Comparison of ENCODE assay signal across 8 mouse cellular contexts in genomic region chr2:71528714-71529510, GRCm38 (mm10). TPM values are rescaled to one million over a fixed set of nuclear protein-coding genes. Genes with fewer than 3 reads are reported as not detected.
DNase-seq lines count a peak whose midpoint lies in the region; ATAC-seq lines count a peak whose summit lies in the region.

No protein-coding gene starts in this region.

- 0 out of 2 replicates have a peak overlapping the region, but pooled peaks have one; percentile 17 for H3K9ac ChIP-seq in limb, embryonic 15.5 days
- no peak overlapping the region for H3K9ac ChIP-seq in stomach, embryonic 15.5 days

- no peak overlapping the region for H3K27ac ChIP-seq in limb, embryonic 15.5 days
- peak overlapping the region; percentile 16; the same call in 1 of the 2 replicates for H3K27ac ChIP-seq in stomach, embryonic 15.5 days

- H3K4me1 ChIP-seq in erythroblast, embryonic 14.5 days (ENCODE audit: control insufficient read depth): peaks cover 23% of the 10 kb centered on the region
- H3K4me1 ChIP-seq in limb, embryonic 15.5 days: peaks cover 34% of the 10 kb centered on the region
- H3K4me1 ChIP-seq in stomach, embryonic 15.5 days: peaks cover 16% of the 10 kb centered on the region

- peak overlapping the region; percentile 93 for H3K4me2 ChIP-seq in limb, embryonic 15.5 days
- H3K4me2 ChIP-seq in stomach, embryonic 15.5 days: peak overlapping the region; percentile 91

- H3K27me3 ChIP-seq in erythroblast, embryonic 14.5 days (ENCODE audit: control insufficient read depth): peaks cover 99% of the 10 kb centered on the region
- H3K27me3 ChIP-seq in limb, embryonic 15.5 days: peaks cover 93% of the 10 kb centered on the region
- peaks cover 95% of the 10 kb centered on the region for H3K27me3 ChIP-seq in stomach, embryonic 15.5 days (replicated peaks)

- peak; percentile 27 for DNase-seq in thymus, postnatal 0 days (ENCODE audit: low spot score)
- no peak for DNase-seq in thymus, adult 18-20 months
- DNase-seq in left cerebral cortex, postnatal 10 days (ENCODE audit: extremely low spot score in 1 of 2, low spot score in 2 of 2): no peak
- no peak for DNase-seq in spleen, adult 18-20 months

- peaks cover 23% of the 10 kb centered on the region; the same call in 1 of the 2 replicates for H3K9me3 ChIP-seq in erythroblast, embryonic 14.5 days (ENCODE audit: control insufficient read depth, low read length)
- H3K9me3 ChIP-seq in limb, embryonic 15.5 days: no peaks in the 10 kb centered on the region
- H3K9me3 ChIP-seq in stomach, embryonic 15.5 days: no peaks in the 10 kb centered on the region

- under 1% methylated on average over 53 of the region's 57 CpGs for WGBS in limb, embryonic 15.5 days
- under 1% methylated on average over 46 of the region's 57 CpGs for WGBS in stomach, embryonic 15.5 days

- H3K36me3 ChIP-seq in erythroblast, embryonic 14.5 days (ENCODE audit: control insufficient read depth): no peaks in the 10 kb centered on the region
- H3K36me3 ChIP-seq in limb, embryonic 15.5 days: no peaks in the 10 kb centered on the region
- H3K36me3 ChIP-seq in stomach, embryonic 15.5 days: no peaks in the 10 kb centered on the region

- peak overlapping the region; percentile 57 for H3K4me3 ChIP-seq in erythroblast, embryonic 14.5 days (replicated peaks)
- H3K4me3 ChIP-seq in limb, embryonic 15.5 days: peak overlapping the region; percentile 50
- peak overlapping the region; percentile 48 for H3K4me3 ChIP-seq in stomach, embryonic 15.5 days (replicated peaks)

- ATAC-seq in erythroblast, adult 5-6 weeks (replicated peaks; ENCODE audit: low FRiP score, poor library complexity, severe bottlenecking): no peak
- ATAC-seq in limb, embryonic 15.5 days (ENCODE audit: insufficient number of reproducible peaks, low FRiP score, low TSS enrichment, low read depth): peak; percentile 40; the same call in 1 of the 2 replicates
- no peak for ATAC-seq in stomach, embryonic 15.5 days (ENCODE audit: insufficient read depth, low FRiP score, low read depth)

- intact Hi-C loops in left cerebral cortex, postnatal 10 days (cut with DNase I): no loop called here

RNA-seq across cellular contexts. Expression of gene Dlx1, which starts 1.0 kb away (rescaled TPM):
- polyA plus RNA-seq in erythroblast, embryonic 14.5 days (2012): 0.01 and 0.07 TPM in 2 replicates
- total RNA-seq in erythroblast, adult 5-6 weeks (2015; ENCODE audit: low replicate concordance): not detected in 2 replicates
- not detected in 2 replicates for total RNA-seq in erythroblast, adult 5-6 weeks (2017; ENCODE audit: low replicate concordance)
- 0.12 and 0.44 TPM in 2 replicates for polyA plus RNA-seq in thymus, postnatal 0 days (2015; fragmentation: Nextera tagmentation; extraction: Ambion mirVana)
- 3.9 and 4.4 TPM in 2 replicates for polyA plus RNA-seq in limb, embryonic 15.5 days (2015; fragmentation: Nextera tagmentation; extraction: Ambion mirVana)
- 10.3 and 11.3 TPM in 2 replicates for polyA plus RNA-seq in stomach, embryonic 15.5 days (2015; fragmentation: Nextera tagmentation; extraction: Ambion mirVana)
- total RNA-seq in left cerebral cortex, postnatal 10 days (2021): 10 to 100 TPM; 22.7 to 28.3 TPM

RNA-seq across cellular contexts. Expression of gene Dlx2, which starts 17.6 kb away (rescaled TPM):
- polyA plus RNA-seq in erythroblast, embryonic 14.5 days (2012): 0.01 TPM in 1 of 2 replicates, not detected in the other
- total RNA-seq in erythroblast, adult 5-6 weeks (2015; ENCODE audit: low replicate concordance): not detected in 2 replicates
- not detected in 2 replicates for total RNA-seq in erythroblast, adult 5-6 weeks (2017; ENCODE audit: low replicate concordance)
- polyA plus RNA-seq in thymus, postnatal 0 days (2015; fragmentation: Nextera tagmentation; extraction: Ambion mirVana): 0.05 TPM in 1 of 2 replicates, not detected in the other
- polyA plus RNA-seq in limb, embryonic 15.5 days (2015; fragmentation: Nextera tagmentation; extraction: Ambion mirVana): 3.5 and 3.6 TPM in 2 replicates
- 3.9 and 4.2 TPM in 2 replicates for polyA plus RNA-seq in stomach, embryonic 15.5 days (2015; fragmentation: Nextera tagmentation; extraction: Ambion mirVana)
- total RNA-seq in left cerebral cortex, postnatal 10 days (2021): 1 to 10 TPM; 8.2 to 8.7 TPM
